Mouse (Mus musculus) E14TG2a.4 (cell line): ENCODE measurements around the gene Map2k6.

Experiments used
- CTCF ChIP-seq: conservative IDR thresholded peaks from 2 replicates; pipeline ENCODE4 v1.5.1; 2014; ENCODE audit warnings: low read length
- NANOG ChIP-seq: IDR thresholded peaks from 2 replicates; pipeline ENCODE4 v1.6.1; 2014; ENCODE audit warnings: borderline replicate concordance, low read length, mixed read lengths
- POU5F1 ChIP-seq: IDR thresholded peaks from 2 replicates; pipeline ENCODE4 v1.6.1; 2014; ENCODE audit warnings: low read length, borderline replicate concordance

DNA sequence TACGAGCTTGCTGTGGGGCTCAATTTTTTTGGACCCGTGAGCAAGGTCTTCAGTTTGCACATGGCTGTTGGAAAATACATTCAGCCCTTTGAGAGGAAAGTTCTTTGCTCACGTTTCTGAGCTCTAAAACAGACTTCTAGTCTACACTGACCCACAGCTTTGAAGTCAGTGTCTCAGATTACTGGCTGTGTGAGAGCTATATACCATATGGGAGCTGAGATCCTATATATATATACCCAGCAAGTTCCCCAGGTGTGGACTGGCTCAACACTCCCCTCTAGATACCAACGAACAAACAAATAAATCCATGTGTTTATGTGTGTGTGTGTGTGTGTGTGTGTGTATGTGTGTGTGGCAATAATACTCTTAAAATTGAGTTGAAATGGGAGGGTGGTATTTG, 83.7 kb downstream of the Map2k6 start:
- TF ChIP-seq CTCF (no peak), POU5F1 (no peak), NANOG (no peak)
